Comparison of ENCODE assay signal across 7 mouse cellular contexts in genomic region chr9:42059006-42059405, GRCm38 (mm10).
DNase-seq lines count a peak whose midpoint lies in the region; TF ChIP-seq lines count a peak whose summit lies in the region.
"Not testable (repeated sequence)": the region's sequence is repeated elsewhere in the genome, so short reads cannot be mapped to it uniquely, and the experiment has no call there.

No protein-coding gene starts in this region.

- not testable (repeated sequence) for TF ChIP-seq POLR2A in kidney, adult 2 months (IDR thresholded peaks at IDR 0.05; ENCODE audit: low read depth, low read length)

- H3K36me3 ChIP-seq in heart, embryonic 10.5 days, result 0 out of 2 replicates have a peak, but pooled peaks cover 11% of the 10 kb centered on the region
- H3K36me3 ChIP-seq in kidney, adult 2 months (ENCODE audit: control insufficient read depth, insufficient read depth, low read length), result not testable (repeated sequence)

- not testable (repeated sequence) for H3K27me3 ChIP-seq in heart, embryonic 10.5 days (ENCODE audit: insufficient read depth, poor library complexity, severe bottlenecking); kidney, adult 2 months (replicated peaks; ENCODE audit: control insufficient read depth, insufficient read depth, low read length)

- TF ChIP-seq CTCF in kidney, adult 2 months (conservative IDR thresholded peaks at IDR 0.05; ENCODE audit: insufficient read depth, insufficient read length, low read depth, low read length), result not testable (repeated sequence)

- H3K4me3 ChIP-seq in heart, embryonic 10.5 days; kidney, adult 2 months (ENCODE audit: insufficient read depth, low read depth, low read length): not testable (repeated sequence)

- peak; percentile 68 for DNase-seq in heart, adult 11 months
- DNase-seq in heart, embryonic 10.5 days (ENCODE audit: low spot score), result peak; percentile 28
- DNase-seq in kidney, adult 11 months, result peak; percentile 39
- DNase-seq in kidney, adult 2 months, result peak; percentile 60
- peak; percentile 43 for DNase-seq in kidney, adult 9 months
- peak; percentile 23 to 49 for DNase-seq in kidney, postnatal 25 days
- DNase-seq in kidney, postnatal 36 days, result peak; percentile 34 to 43

- WGBS in heart, embryonic 10.5 days, result 81% methylated on average over 2 of the region's 2 CpGs
- WGBS in kidney, adult 2 months, result 49% methylated on average over 2 of the region's 2 CpGs

- H3K4me1 ChIP-seq in heart, embryonic 10.5 days, result not testable (repeated sequence)
- peaks cover 11% of the 10 kb centered on the region; the same call in 1 of the 2 replicates for H3K4me1 ChIP-seq in kidney, adult 2 months (ENCODE audit: control insufficient read depth, insufficient read depth, low read length)

- H3K27ac ChIP-seq in heart, embryonic 10.5 days; kidney, adult 2 months (ENCODE audit: insufficient read depth, low read depth, low read length): not testable (repeated sequence)

- not testable (repeated sequence) for H3K9me3 ChIP-seq in heart, embryonic 10.5 days
